Mouse (Mus musculus): ENCODE measurements around the gene Fbll1. TPM values are rescaled to one million over a fixed set of nuclear protein-coding genes. Genes with fewer than 3 reads are reported as not detected.
A peak's percentile ranks its signal among the peaks of the same experiment; 100 is the strongest.

Fbll1 gene
- polyA plus RNA-seq, 1 experiment from 2014 or later = 6.3 TPM

DNA sequence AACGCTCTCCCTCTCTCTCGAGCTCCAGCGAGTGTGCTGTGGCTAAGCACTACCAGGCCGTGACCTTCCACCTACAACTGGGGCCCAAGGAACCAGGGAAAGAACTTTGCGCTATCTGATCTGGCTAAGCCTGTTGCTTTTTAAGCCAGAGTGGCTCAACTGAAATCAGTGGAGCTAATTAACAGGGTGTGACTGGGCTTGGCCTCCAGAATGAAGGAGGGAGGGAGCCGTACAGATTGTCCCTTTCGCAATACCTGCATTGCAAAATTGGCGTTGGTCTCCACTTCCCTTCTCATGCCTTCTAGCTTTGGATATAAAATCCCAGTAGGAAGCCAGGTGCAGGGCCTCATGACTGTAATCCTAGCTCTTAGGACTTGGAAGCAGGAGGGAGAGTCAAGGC is 48.1 kb downstream of the Fbll1 start:
- no peaks in the 10 kb centered on the region for H3K9me3 ChIP-seq
- no peaks in the 10 kb centered on the region for H3K27me3 ChIP-seq
- 79% methylated on average over 8 of the region's 8 CpGs for WGBS
- no peak overlapping the region for H3K9ac ChIP-seq
- H3K27ac ChIP-seq = no peak overlapping the region
- no peak overlapping the region for H3K4me3 ChIP-seq (replicated peaks)
- H3K4me1 ChIP-seq = no peaks in the 10 kb centered on the region
- no peaks in the 10 kb centered on the region for H3K36me3 ChIP-seq (replicated peaks)
- ATAC-seq (ENCODE audit: low FRiP score) = no peak
- H3K4me2 ChIP-seq = no peak overlapping the region

MicroRNA genes within 50 kb of the gene (microRNA counts, 519-probe panel; counts per million panel counts)
- microRNA mmu-miR-103 = 6,098 counts per million, percentile 83 among the panel's probes with 10 or more counts

Small RNAs within 50 kb of the gene (microRNA-seq; reads per million reads assigned to microRNA genes)
- 9.0 reads per million, percentile 25 among the genes with 10 or more reads in this experiment for gene Mir103-1

Other genes with a start within 250 kb of the Fbll1 start
- 30.2 and 30.3 TPM in 2 replicates for gene Pank3, start 29.4 kb downstream of the Fbll1 start, polyA plus RNA-seq (2016; fragmentation: Nextera tagmentation; extraction: Ambion mirVana)
- 83.7 and 85.6 TPM in 2 replicates for gene Rars, start 35.6 kb upstream of the Fbll1 start, polyA plus RNA-seq (2016; fragmentation: Nextera tagmentation; extraction: Ambion mirVana)
- 6.7 and 10.3 TPM in 2 replicates for gene Wwc1, start 181.6 kb upstream of the Fbll1 start, polyA plus RNA-seq (2016; fragmentation: Nextera tagmentation; extraction: Ambion mirVana)